Mouse (Mus musculus): ENCODE data around the gene Adap2.

- TF ChIP-seq CTCF (IDR thresholded peaks at IDR 0.05; ENCODE audit: insufficient read depth, low read length) = no peak
- TF ChIP-seq POLR2A (IDR thresholded peaks at IDR 0.05; ENCODE audit: borderline replicate concordance, extremely low read depth, low read depth, low read length) = no peak
Observed at GRCm38 (mm10) chr11:80208465-80208859, 54.6 kb downstream of the Adap2 start.

All from lung, adult 2 months (tissue).